Mouse (Mus musculus) heart, postnatal 0 days (tissue): Measurements from ENCODE around the gene Kif21a.

Experiments
- CTCF ChIP-seq: IDR thresholded peaks from 2 replicates; pipeline ENCODE4 v1.5.1; 2016; ENCODE audit warnings: antibody characterized with exemption, control low read depth, low read depth
- EP300 ChIP-seq: IDR thresholded peaks from 2 replicates; pipeline ENCODE4 v1.6.1; 2016; ENCODE audit warnings: antibody characterized with exemption, low read depth

DNA sequence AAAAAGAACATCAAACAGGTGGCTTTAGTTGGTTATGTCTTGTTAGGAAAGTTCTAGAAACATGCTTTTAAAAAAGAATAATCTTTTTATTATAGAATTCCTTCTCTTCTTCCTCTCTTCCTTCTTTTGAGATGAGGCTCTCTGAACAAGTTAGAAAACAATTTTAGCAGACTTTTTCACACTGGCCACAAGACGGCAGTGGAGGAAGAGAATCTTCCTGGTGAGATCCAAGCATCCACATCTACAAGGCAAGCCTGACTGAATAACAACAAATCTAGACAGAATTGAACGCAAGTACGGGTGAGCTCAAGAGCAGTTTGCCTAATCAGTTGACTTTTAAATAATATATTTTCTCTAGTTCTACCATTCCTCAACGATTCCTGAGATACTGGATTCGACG is 98.4 kb downstream of the Kif21a start:
- no peak for TF ChIP-seq EP300
- no peak for TF ChIP-seq CTCF
